Mouse (Mus musculus): ENCODE results near the gene Btbd2. TPM values are rescaled to one million over a fixed set of nuclear protein-coding genes. Genes with fewer than 3 reads are reported as not detected.

The Btbd2 gene
- polyA plus RNA-seq, 1 experiment from 2014 or later, result 38.0 TPM

DNA sequence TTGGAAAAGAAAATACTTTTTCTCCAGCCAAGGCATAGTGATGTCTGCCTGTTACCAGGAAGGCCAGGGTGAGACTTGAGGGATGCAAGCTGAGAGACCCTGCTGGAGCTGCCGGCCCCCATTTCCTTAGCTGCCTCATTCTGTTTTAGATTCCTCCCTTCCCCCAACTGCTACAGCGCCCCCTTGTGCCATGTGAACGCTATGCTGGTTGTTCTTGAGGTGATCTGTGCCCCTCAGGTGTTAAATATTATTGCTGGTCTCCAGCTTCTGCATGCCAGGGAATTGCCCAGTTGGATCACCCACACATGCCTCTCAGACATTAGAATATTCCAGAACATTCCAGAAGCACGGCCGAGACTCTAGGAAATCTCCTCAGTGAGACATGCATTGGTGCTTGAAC is 4.3 kb upstream of the Btbd2 start:
- Histone ChIP-seq H3K4me2 (no peak overlapping the region), H3K36me3 (ENCODE audit: control insufficient read depth, insufficient read depth, low read length) (peaks cover 3% of the 10 kb centered on the region; the same call in 1 of the 2 replicates), H3K27ac (ENCODE audit: low read depth, low read length) (no peak overlapping the region), H3K9me3 (ENCODE audit: control insufficient read depth, low read length) (no peaks in the 10 kb centered on the region), H3K27me3 (replicated peaks; ENCODE audit: control insufficient read depth, insufficient read depth, low read length) (no peaks in the 10 kb centered on the region), H3K9ac (ENCODE audit: low read depth, low read length) (no peak overlapping the region), H3K4me3 (ENCODE audit: low read depth, low read length) (no peak overlapping the region), H3K4me1 (replicated peaks; ENCODE audit: control insufficient read depth, insufficient read depth, low read length) (peaks cover 49% of the 10 kb centered on the region)
- WGBS, result 33% methylated on average over 5 of the region's 5 CpGs
- DNase-seq (ENCODE audit: low spot score) (no peak), ATAC-seq (replicated peaks; ENCODE audit: low FRiP score) (no peak)

DNA sequence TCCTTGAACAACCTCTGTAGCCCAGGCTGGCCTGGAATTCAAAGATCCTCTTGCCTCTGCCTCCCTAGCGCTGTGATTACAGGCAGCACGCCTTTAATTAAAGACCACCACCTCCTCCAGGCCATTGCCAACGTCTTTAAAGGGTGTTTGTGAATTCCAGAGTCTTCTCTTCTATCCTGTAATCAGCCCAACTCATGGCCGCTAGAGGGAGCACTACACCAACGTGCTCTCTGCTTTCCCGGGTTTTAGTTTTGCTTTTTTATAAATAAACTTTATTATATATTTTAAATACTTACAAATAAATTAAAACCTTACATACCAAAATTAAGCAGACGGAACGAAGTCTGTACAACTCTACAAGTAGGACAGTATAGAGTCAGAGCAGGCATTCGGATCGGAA is 2.3 kb upstream of the Btbd2 start:
- H3K9me3 ChIP-seq (ENCODE audit: control insufficient read depth, low read length), result no peaks in the 10 kb centered on the region
- H3K4me3 ChIP-seq (ENCODE audit: low read depth, low read length), result peak overlapping the region; percentile 26; the same call in 1 of the 2 replicates
- H3K36me3 ChIP-seq (ENCODE audit: control insufficient read depth, insufficient read depth, low read length), result no peaks in the 10 kb centered on the region
- H3K9ac ChIP-seq (ENCODE audit: low read depth, low read length), result peak overlapping the region; percentile 52; the same call in 1 of the 2 replicates
- peak overlapping the region; percentile 55 for H3K4me2 ChIP-seq
- H3K4me1 ChIP-seq (replicated peaks; ENCODE audit: control insufficient read depth, insufficient read depth, low read length), result peaks cover 38% of the 10 kb centered on the region
- no peak for ATAC-seq (replicated peaks; ENCODE audit: low FRiP score)
- peak overlapping the region; percentile 32; the same call in 1 of the 2 replicates for H3K27ac ChIP-seq (ENCODE audit: low read depth, low read length)
- H3K27me3 ChIP-seq (replicated peaks; ENCODE audit: control insufficient read depth, insufficient read depth, low read length), result no peaks in the 10 kb centered on the region
- WGBS, result 17% methylated on average over 10 of the region's 10 CpGs
- no peak for DNase-seq (ENCODE audit: low spot score)

DNA sequence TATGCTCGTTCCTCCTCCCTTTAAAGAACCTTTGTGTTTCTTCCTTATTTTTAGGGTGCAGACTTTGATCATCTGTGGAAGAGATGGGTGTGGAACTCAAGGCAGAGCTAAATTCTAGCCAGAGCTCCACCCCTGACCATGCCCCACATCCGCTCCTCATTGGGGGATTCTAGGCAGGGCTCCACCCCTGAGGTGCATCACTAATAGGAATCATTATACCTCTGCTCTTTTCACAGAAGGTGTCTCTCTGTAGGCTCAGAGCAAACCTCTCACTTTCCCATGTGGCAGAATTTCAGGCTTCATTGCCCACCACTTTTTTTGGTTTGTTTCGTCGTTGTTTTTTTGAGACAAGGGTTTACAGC is 2.0 kb upstream of the Btbd2 start:
- Histone ChIP-seq H3K4me1 (replicated peaks; ENCODE audit: control insufficient read depth, insufficient read depth, low read length) (peaks cover 34% of the 10 kb centered on the region), H3K4me2 (peak overlapping the region; percentile 55), H3K36me3 (ENCODE audit: control insufficient read depth, insufficient read depth, low read length) (no peaks in the 10 kb centered on the region), H3K9ac (ENCODE audit: low read depth, low read length) (peak overlapping the region; percentile 52; the same call in 1 of the 2 replicates), H3K4me3 (ENCODE audit: low read depth, low read length) (peak overlapping the region; percentile 26; the same call in 1 of the 2 replicates), H3K27me3 (replicated peaks; ENCODE audit: control insufficient read depth, insufficient read depth, low read length) (no peaks in the 10 kb centered on the region), H3K27ac (ENCODE audit: low read depth, low read length) (peak overlapping the region; percentile 32; the same call in 1 of the 2 replicates), H3K9me3 (ENCODE audit: control insufficient read depth, low read length) (no peaks in the 10 kb centered on the region)
- 69% methylated on average over 4 of the region's 4 CpGs for WGBS
- DNase-seq (ENCODE audit: low spot score) (no peak), ATAC-seq (replicated peaks; ENCODE audit: low FRiP score) (peak; percentile 44; the same call in 1 of the 2 replicates)

DNA sequence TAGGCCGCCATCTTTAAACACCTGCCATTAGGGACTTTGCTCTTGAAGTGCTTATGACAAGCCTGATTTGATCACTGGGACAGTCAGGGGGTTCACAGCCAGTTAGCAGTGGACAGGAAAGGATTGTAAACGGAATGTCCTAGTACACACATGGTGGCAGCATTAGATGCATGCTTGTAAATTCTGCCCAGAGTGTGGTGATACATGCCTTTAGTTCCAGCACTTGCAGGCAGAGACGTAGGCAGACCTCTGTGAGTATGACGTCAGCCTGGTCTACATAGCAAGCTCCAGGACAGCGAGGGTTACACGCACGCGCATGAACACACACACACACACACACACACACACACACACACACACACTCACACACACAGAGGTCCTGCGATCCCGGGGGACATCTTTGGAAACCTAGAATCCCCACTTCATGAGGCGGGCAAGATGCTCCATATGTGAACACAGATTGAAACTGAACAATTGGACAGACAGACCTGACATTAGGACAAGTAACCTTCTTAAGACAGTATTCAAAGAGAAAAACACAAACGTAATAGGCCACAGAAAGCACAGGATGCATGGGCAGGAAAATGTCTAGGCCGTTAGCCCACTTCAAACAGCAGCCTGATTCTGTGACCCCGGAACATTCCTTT is 1.4 kb upstream of the Btbd2 start:
- ATAC-seq (replicated peaks; ENCODE audit: low FRiP score), result no peak
- DNase-seq (ENCODE audit: low spot score), result no peak
- H3K27me3 ChIP-seq (replicated peaks; ENCODE audit: control insufficient read depth, insufficient read depth, low read length), result no peaks in the 10 kb centered on the region
- H3K36me3 ChIP-seq (ENCODE audit: control insufficient read depth, insufficient read depth, low read length), result no peaks in the 10 kb centered on the region
- H3K4me1 ChIP-seq (replicated peaks; ENCODE audit: control insufficient read depth, insufficient read depth, low read length), result peaks cover 29% of the 10 kb centered on the region
- H3K9ac ChIP-seq (ENCODE audit: low read depth, low read length), result no peak overlapping the region
- H3K4me3 ChIP-seq (ENCODE audit: low read depth, low read length), result no peak overlapping the region
- H3K4me2 ChIP-seq, result no peak overlapping the region; the same call in 1 of the 2 replicates
- H3K9me3 ChIP-seq (ENCODE audit: control insufficient read depth, low read length), result no peaks in the 10 kb centered on the region
- WGBS, result 87% methylated on average over 14 of the region's 14 CpGs
- peak overlapping the region; percentile 32; the same call in 1 of the 2 replicates for H3K27ac ChIP-seq (ENCODE audit: low read depth, low read length)

GRCm38 (mm10) chr10:80656130-80656862 is 575 bp downstream of the Btbd2 start:
- Histone ChIP-seq H3K27me3 (replicated peaks; ENCODE audit: control insufficient read depth, insufficient read depth, low read length) (no peaks in the 10 kb centered on the region), H3K27ac (ENCODE audit: low read depth, low read length) (peak overlapping the region; percentile 82), H3K9ac (ENCODE audit: low read depth, low read length) (peak overlapping the region; percentile 99), H3K9me3 (ENCODE audit: control insufficient read depth, low read length) (no peaks in the 10 kb centered on the region), H3K4me2 (peak overlapping the region; percentile 96), H3K4me3 (ENCODE audit: low read depth, low read length) (peak overlapping the region; percentile 98), H3K4me1 (replicated peaks; ENCODE audit: control insufficient read depth, insufficient read depth, low read length) (peaks cover 26% of the 10 kb centered on the region), H3K36me3 (ENCODE audit: control insufficient read depth, insufficient read depth, low read length) (no peaks in the 10 kb centered on the region)
- under 1% methylated on average over 51 of the region's 72 CpGs for WGBS
- DNase-seq (ENCODE audit: low spot score), result peak; percentile 99
- peak; percentile 76 for ATAC-seq (replicated peaks; ENCODE audit: low FRiP score)

GRCm38 (mm10) chr10:80655406-80656129 is 1.3 kb downstream of the Btbd2 start:
- Histone ChIP-seq H3K4me1 (replicated peaks; ENCODE audit: control insufficient read depth, insufficient read depth, low read length) (peaks cover 26% of the 10 kb centered on the region), H3K36me3 (ENCODE audit: control insufficient read depth, insufficient read depth, low read length) (no peaks in the 10 kb centered on the region), H3K27ac (ENCODE audit: low read depth, low read length) (peak overlapping the region; percentile 82), H3K9me3 (ENCODE audit: control insufficient read depth, low read length) (no peaks in the 10 kb centered on the region), H3K27me3 (replicated peaks; ENCODE audit: control insufficient read depth, insufficient read depth, low read length) (no peaks in the 10 kb centered on the region), H3K4me3 (ENCODE audit: low read depth, low read length) (peak overlapping the region; percentile 98), H3K9ac (ENCODE audit: low read depth, low read length) (peak overlapping the region; percentile 99), H3K4me2 (peak overlapping the region; percentile 96)
- DNase-seq (ENCODE audit: low spot score), result no peak
- 4% methylated on average over 12 of the region's 12 CpGs for WGBS
- peak; percentile 14 for ATAC-seq (replicated peaks; ENCODE audit: low FRiP score)

- Histone ChIP-seq H3K27me3 (replicated peaks; ENCODE audit: control insufficient read depth, insufficient read depth, low read length) (no peaks in the 10 kb centered on the region), H3K4me3 (ENCODE audit: low read depth, low read length) (peak overlapping the region; percentile 98; the same call in 1 of the 2 replicates), H3K9ac (ENCODE audit: low read depth, low read length) (no peak overlapping the region), H3K4me1 (replicated peaks; ENCODE audit: control insufficient read depth, insufficient read depth, low read length) (peaks cover 26% of the 10 kb centered on the region), H3K4me2 (peak overlapping the region; percentile 96), H3K9me3 (ENCODE audit: control insufficient read depth, low read length) (no peaks in the 10 kb centered on the region), H3K36me3 (ENCODE audit: control insufficient read depth, insufficient read depth, low read length) (no peaks in the 10 kb centered on the region), H3K27ac (ENCODE audit: low read depth, low read length) (no peak overlapping the region)
- no peak for ATAC-seq (replicated peaks; ENCODE audit: low FRiP score)
- 83% methylated on average over 6 of the region's 6 CpGs for WGBS
- DNase-seq (ENCODE audit: low spot score), result no peak
These were observed 2.0 kb downstream of the Btbd2 start for GRCm38 (mm10) chr10:80654866-80655265.

DNA sequence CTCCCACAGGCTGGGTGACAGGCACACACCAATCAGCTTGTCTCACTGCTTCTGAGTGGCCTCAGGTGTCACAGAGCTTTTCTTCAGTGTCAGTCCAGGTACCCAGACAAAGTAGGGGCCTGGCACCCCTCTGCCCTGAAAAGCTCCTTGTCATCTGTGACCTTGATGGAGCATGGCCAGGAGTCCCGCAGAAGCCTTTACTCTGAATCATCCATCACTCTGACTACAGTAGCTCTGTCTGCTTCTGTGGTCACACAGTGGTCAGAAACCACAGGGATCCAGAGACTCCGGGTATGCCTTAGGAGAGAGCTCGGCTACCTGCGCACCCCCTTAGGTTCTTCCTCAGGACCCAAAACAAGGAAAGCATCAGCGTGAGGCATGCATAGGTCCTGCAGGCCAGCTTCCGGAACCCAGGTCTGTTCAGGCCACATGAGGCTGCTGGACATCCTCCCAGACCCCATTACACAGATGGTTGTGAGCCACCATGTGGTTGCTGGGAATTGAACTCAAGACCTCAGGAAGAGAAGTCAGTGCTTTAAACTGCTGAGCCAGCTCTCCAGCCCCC is 3.6 kb downstream of the Btbd2 start:
- H3K9me3 ChIP-seq (ENCODE audit: control insufficient read depth, low read length), result no peaks in the 10 kb centered on the region
- H3K4me1 ChIP-seq (replicated peaks; ENCODE audit: control insufficient read depth, insufficient read depth, low read length), result peaks cover 22% of the 10 kb centered on the region
- 79% methylated on average over 6 of the region's 6 CpGs for WGBS
- no peak overlapping the region for H3K4me2 ChIP-seq
- ATAC-seq (replicated peaks; ENCODE audit: low FRiP score) (no peak), DNase-seq (ENCODE audit: low spot score) (no peak)
- no peaks in the 10 kb centered on the region for H3K27me3 ChIP-seq (replicated peaks; ENCODE audit: control insufficient read depth, insufficient read depth, low read length)
- no peaks in the 10 kb centered on the region for H3K36me3 ChIP-seq (ENCODE audit: control insufficient read depth, insufficient read depth, low read length)
- no peak overlapping the region for H3K27ac ChIP-seq (ENCODE audit: low read depth, low read length)
- H3K9ac ChIP-seq (ENCODE audit: low read depth, low read length), result no peak overlapping the region
- H3K4me3 ChIP-seq (ENCODE audit: low read depth, low read length), result no peak overlapping the region
